Mouse (Mus musculus): ENCODE results near the gene Lamb2. TPM values are rescaled to one million over a fixed set of nuclear protein-coding genes. Genes with fewer than 3 reads are reported as not detected.

Lamb2 gene
- 55.5 and 64.2 TPM in 2 replicates for polyA plus RNA-seq (2015; fragmentation: Nextera tagmentation; extraction: Ambion mirVana)

- 6% methylated on average over 10 of the region's 10 CpGs for WGBS
- Histone ChIP-seq H3K9me3 (replicated peaks) (no peaks in the 10 kb centered on the region), H3K9ac (peak within 1 kb of the TSS; percentile 78), H3K4me3 (peak within 1 kb of the TSS; percentile 73), H3K36me3 (peaks cover 30% of the 10 kb centered on the region), H3K4me1 (replicated peaks) (peaks cover 36% of the 10 kb centered on the region), H3K27me3 (no peaks in the 10 kb centered on the region), H3K4me2 (peak within 1 kb of the TSS; percentile 92), H3K27ac (peak within 1 kb of the TSS; percentile 88)
- ATAC-seq (replicated peaks; ENCODE audit: insufficient number of reproducible peaks, insufficient read depth, low FRiP score, low read depth): peak; percentile 54
Measured at GRCm38 (mm10) chr9:108479721-108480351, at the start of gene Lamb2. Gene Lamb2 (plus strand): TSS chr9:108479736.

GRCm38 (mm10) chr9:108431431-108432067, 48.0 kb upstream of the Lamb2 start:
- H3K36me3 ChIP-seq: no peaks in the 10 kb centered on the region
- H3K27ac ChIP-seq: no peak overlapping the region
- H3K9me3 ChIP-seq (replicated peaks): no peaks in the 10 kb centered on the region
- H3K9ac ChIP-seq: no peak overlapping the region
- WGBS: 40% methylated on average over 32 of the region's 32 CpGs
- peaks cover 4% of the 10 kb centered on the region; the same call in 1 of the 2 replicates for H3K4me1 ChIP-seq (replicated peaks)
- H3K4me2 ChIP-seq: peak overlapping the region; percentile 67
- H3K4me3 ChIP-seq: peak overlapping the region; percentile 42
- 0 out of 2 replicates have a peak, but pooled peaks have one; percentile 39 for ATAC-seq (replicated peaks; ENCODE audit: insufficient number of reproducible peaks, insufficient read depth, low FRiP score, low read depth)
- no peaks in the 10 kb centered on the region for H3K27me3 ChIP-seq

- no peaks in the 10 kb centered on the region for H3K9me3 ChIP-seq (replicated peaks)
- peaks cover 18% of the 10 kb centered on the region for H3K4me1 ChIP-seq (replicated peaks)
- no peaks in the 10 kb centered on the region for H3K36me3 ChIP-seq
- no peak within 1 kb of the TSS for H3K9ac ChIP-seq
- no peaks in the 10 kb centered on the region for H3K27me3 ChIP-seq
- no peak within 1 kb of the TSS for H3K4me3 ChIP-seq
- H3K27ac ChIP-seq: no peak within 1 kb of the TSS
- 69% methylated on average over 3 of the region's 3 CpGs for WGBS
- no peak within 1 kb of the TSS for H3K4me2 ChIP-seq
- ATAC-seq (replicated peaks; ENCODE audit: insufficient number of reproducible peaks, insufficient read depth, low FRiP score, low read depth): no peak
Measured at GRCm38 (mm10) chr9:108436182-108436581, 43.4 kb upstream of the Lamb2 start, which contains the start of gene BC048562. Gene BC048562 (plus strand): TSS chr9:108436482.

- H3K4me2 ChIP-seq: no peak overlapping the region
- H3K36me3 ChIP-seq: no peaks in the 10 kb centered on the region
- H3K4me1 ChIP-seq (replicated peaks): peaks cover 30% of the 10 kb centered on the region
- ATAC-seq (replicated peaks; ENCODE audit: insufficient number of reproducible peaks, insufficient read depth, low FRiP score, low read depth): no peak
- no peak overlapping the region for H3K27ac ChIP-seq
- H3K9ac ChIP-seq: no peak overlapping the region
- H3K4me3 ChIP-seq: no peak overlapping the region
- 72% methylated on average over 6 of the region's 6 CpGs for WGBS
- no peaks in the 10 kb centered on the region for H3K9me3 ChIP-seq (replicated peaks)
- H3K27me3 ChIP-seq: no peaks in the 10 kb centered on the region
Measured at GRCm38 (mm10) chr9:108439176-108439575, 40.4 kb upstream of the Lamb2 start.

GRCm38 (mm10) chr9:108440485-108440884, 39.1 kb upstream of the Lamb2 start:
- Histone ChIP-seq H3K4me2 (no peak overlapping the region), H3K27ac (peak overlapping the region; percentile 17), H3K4me3 (no peak overlapping the region), H3K4me1 (replicated peaks) (peaks cover 32% of the 10 kb centered on the region), H3K9ac (0 out of 2 replicates have a peak overlapping the region, but pooled peaks have one; percentile 20), H3K9me3 (replicated peaks) (no peaks in the 10 kb centered on the region), H3K36me3 (no peaks in the 10 kb centered on the region), H3K27me3 (no peaks in the 10 kb centered on the region)
- ATAC-seq (replicated peaks; ENCODE audit: insufficient number of reproducible peaks, insufficient read depth, low FRiP score, low read depth): no peak
- WGBS: 62% methylated on average over 5 of the region's 5 CpGs

- peak overlapping the region; percentile 35 for H3K4me2 ChIP-seq
- no peak overlapping the region for H3K9ac ChIP-seq
- H3K9me3 ChIP-seq (replicated peaks): no peaks in the 10 kb centered on the region
- H3K36me3 ChIP-seq: no peaks in the 10 kb centered on the region
- no peaks in the 10 kb centered on the region for H3K27me3 ChIP-seq
- H3K4me3 ChIP-seq: no peak overlapping the region
- 0 out of 2 replicates have a peak, but pooled peaks have one; percentile 43 for ATAC-seq (replicated peaks; ENCODE audit: insufficient number of reproducible peaks, insufficient read depth, low FRiP score, low read depth)
- peaks cover 33% of the 10 kb centered on the region for H3K4me1 ChIP-seq (replicated peaks)
- peak overlapping the region; percentile 55 for H3K27ac ChIP-seq
- WGBS: 49% methylated on average over 11 of the region's 11 CpGs
Measured at GRCm38 (mm10) chr9:108441236-108441919, 38.2 kb upstream of the Lamb2 start.

GRCm38 (mm10) chr9:108445125-108445524, 34.4 kb upstream of the Lamb2 start:
- peaks cover 47% of the 10 kb centered on the region for H3K4me1 ChIP-seq (replicated peaks)
- ATAC-seq (replicated peaks; ENCODE audit: insufficient number of reproducible peaks, insufficient read depth, low FRiP score, low read depth): no peak
- no peaks in the 10 kb centered on the region for H3K27me3 ChIP-seq
- H3K4me2 ChIP-seq: no peak overlapping the region
- H3K36me3 ChIP-seq: peaks cover 14% of the 10 kb centered on the region
- no peak overlapping the region for H3K4me3 ChIP-seq
- 63% methylated on average over 9 of the region's 9 CpGs for WGBS
- no peak overlapping the region for H3K27ac ChIP-seq
- no peak overlapping the region for H3K9ac ChIP-seq
- H3K9me3 ChIP-seq (replicated peaks): no peaks in the 10 kb centered on the region

- Histone ChIP-seq H3K4me3 (peak overlapping the region; percentile 23), H3K27ac (peak overlapping the region; percentile 94), H3K4me1 (replicated peaks) (peaks cover 50% of the 10 kb centered on the region), H3K36me3 (peaks cover 14% of the 10 kb centered on the region), H3K27me3 (no peaks in the 10 kb centered on the region), H3K9ac (peak overlapping the region; percentile 32; the same call in 1 of the 2 replicates), H3K9me3 (replicated peaks) (no peaks in the 10 kb centered on the region), H3K4me2 (peak overlapping the region; percentile 94)
- WGBS: 34% methylated on average over 4 of the region's 4 CpGs
- peak; percentile 37 for ATAC-seq (replicated peaks; ENCODE audit: insufficient number of reproducible peaks, insufficient read depth, low FRiP score, low read depth)
Measured at GRCm38 (mm10) chr9:108449860-108450259, 29.7 kb upstream of the Lamb2 start.

- Histone ChIP-seq H3K4me1 (replicated peaks) (peaks cover 47% of the 10 kb centered on the region), H3K4me2 (peak overlapping the region; percentile 94), H3K27ac (peak overlapping the region; percentile 94), H3K36me3 (peaks cover 14% of the 10 kb centered on the region), H3K9me3 (replicated peaks) (no peaks in the 10 kb centered on the region), H3K4me3 (peak overlapping the region; percentile 70), H3K27me3 (no peaks in the 10 kb centered on the region), H3K9ac (peak overlapping the region; percentile 74)
- 34% methylated on average over 21 of the region's 21 CpGs for WGBS
- ATAC-seq (replicated peaks; ENCODE audit: insufficient number of reproducible peaks, insufficient read depth, low FRiP score, low read depth): peak; percentile 71
Measured at GRCm38 (mm10) chr9:108450292-108451169, 29.0 kb upstream of the Lamb2 start.

GRCm38 (mm10) chr9:108451170-108451493, 28.4 kb upstream of the Lamb2 start:
- no peak for ATAC-seq (replicated peaks; ENCODE audit: insufficient number of reproducible peaks, insufficient read depth, low FRiP score, low read depth)
- peaks cover 47% of the 10 kb centered on the region for H3K4me1 ChIP-seq (replicated peaks)
- H3K9ac ChIP-seq: peak overlapping the region; percentile 74
- no peaks in the 10 kb centered on the region for H3K27me3 ChIP-seq
- peak overlapping the region; percentile 70 for H3K4me3 ChIP-seq
- WGBS: 54% methylated on average over 6 of the region's 6 CpGs
- peaks cover 14% of the 10 kb centered on the region for H3K36me3 ChIP-seq
- H3K4me2 ChIP-seq: peak overlapping the region; percentile 94
- no peaks in the 10 kb centered on the region for H3K9me3 ChIP-seq (replicated peaks)
- H3K27ac ChIP-seq: peak overlapping the region; percentile 94

All from heart, embryonic 15.5 days (tissue).